Mouse (Mus musculus) stomach, embryonic 15.5 days (tissue): ENCODE measurements around the gene Gaa. TPM values are rescaled to one million over a fixed set of nuclear protein-coding genes. Genes with fewer than 3 reads are reported as not detected.

ENCODE experiments used
- ATAC-seq: fragments of 200-750 bp; cut with Nextera tagmentation; 2 replicates; pipeline ENCODE4 v1.8.0; 2017; ENCODE audit warnings: low read depth, moderate number of reproducible peaks, moderate TSS enrichment; ENCODE audit not compliant: insufficient read depth, low FRiP score
- H3K27ac ChIP-seq: fragments of 300-500 bp; sonication (generic); 2 replicates; pipeline ENCODE4 v1.5.1; 2015; ENCODE audit warnings: mild to moderate bottlenecking, inconsistent platforms
- H3K27me3 ChIP-seq: fragments of 300-500 bp; sonication (generic); replicated peaks from 2 replicates; pipeline ENCODE4 v1.6.1; 2015; ENCODE audit warnings: inconsistent platforms
- H3K36me3 ChIP-seq: fragments of 300-500 bp; sonication (generic); 2 replicates; pipeline ENCODE4 v1.6.1; 2015; ENCODE audit warnings: inconsistent platforms
- H3K4me1 ChIP-seq: fragments of 300-500 bp; sonication (generic); 2 replicates; pipeline ENCODE4 v1.6.1; 2015; ENCODE audit warnings: inconsistent platforms
- H3K4me2 ChIP-seq: fragments of 300-500 bp; sonication (generic); 2 replicates; pipeline ENCODE4 v1.6.1; 2015; ENCODE audit warnings: mild to moderate bottlenecking, inconsistent platforms
- H3K4me3 ChIP-seq: fragments of 300-500 bp; sonication (generic); replicated peaks from 2 replicates; pipeline ENCODE4 v1.5.1; 2015; ENCODE audit warnings: inconsistent platforms
- H3K9ac ChIP-seq: fragments of 300-500 bp; sonication (generic); 2 replicates; pipeline ENCODE4 v1.6.1; 2015; ENCODE audit warnings: inconsistent platforms
- H3K9me3 ChIP-seq: fragments of 300-500 bp; sonication (generic); 2 replicates; pipeline ENCODE4 v1.6.1; 2016; ENCODE audit warnings: inconsistent platforms
- WGBS: fragments of 180-500 bp; shearing (Covaris S2); methylation state at CpG from one replicate; pipeline ENCODE4 v1.1.7; 2015; 5-methylcytosine and 5-hydroxymethylcytosine counted together
- polyA plus RNA-seq: library from polyadenylated mRNA; unstranded; fragments of >200 nt; fragmentation: Nextera tagmentation; extraction: Ambion mirVana; gene quantifications from 2 replicates; pipeline ENCODE4 v1.2.1, GENCODE M21; 2015

Gene Gaa
- polyA plus RNA-seq, result 62.6 and 64.3 TPM in 2 replicates

DNA sequence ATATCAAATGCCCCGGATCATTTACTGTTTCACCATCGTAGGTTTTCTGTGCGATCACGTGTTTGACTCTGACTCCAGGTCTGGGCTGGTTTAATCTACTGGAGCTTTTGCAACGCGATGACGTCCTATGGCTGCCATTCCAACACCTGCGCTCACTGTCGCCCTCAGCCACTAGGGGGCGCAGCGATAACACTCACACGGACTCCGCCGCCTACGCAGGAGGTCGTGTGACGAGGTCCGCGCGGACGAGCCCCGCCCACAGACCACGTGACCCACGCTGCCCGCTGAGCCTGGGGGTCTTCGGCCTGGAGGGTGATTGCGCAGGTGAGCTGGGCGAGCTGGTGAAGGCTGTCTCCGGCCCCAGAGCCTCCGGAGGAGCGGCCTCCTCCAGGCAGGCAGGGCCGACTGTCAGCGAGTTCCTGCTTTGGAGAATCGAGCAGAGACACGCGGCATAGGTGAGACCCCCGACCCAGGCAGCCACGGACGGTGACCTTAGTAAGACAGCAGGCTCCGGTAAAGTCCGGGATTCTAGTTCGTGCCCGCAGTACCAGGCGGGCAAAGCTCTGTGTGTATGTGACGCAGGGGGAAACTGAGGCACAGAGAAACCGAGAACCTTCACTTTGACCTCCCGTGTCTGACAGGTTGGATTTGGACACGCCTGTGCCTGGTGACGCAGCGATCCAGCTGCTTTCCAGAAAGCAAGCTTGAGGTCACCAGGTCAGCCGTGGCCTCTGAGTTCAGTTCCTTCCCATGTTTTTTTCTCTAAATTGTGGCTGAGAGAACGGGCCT, at the start of gene Gaa:
Gaa (plus strand) TSS at position 120 of the 789 bp plus-strand sequence.
- Histone ChIP-seq H3K9ac (peak within 1 kb of the TSS; percentile 56; the same call in 1 of the 2 replicates), H3K36me3 (peaks cover 3% of the 10 kb centered on the region), H3K27ac (0 out of 2 replicates have a peak within 1 kb of the TSS, but pooled peaks have one; percentile 4), H3K27me3 (no peaks in the 10 kb centered on the region), H3K4me1 (peaks cover 17% of the 10 kb centered on the region), H3K9me3 (no peaks in the 10 kb centered on the region), H3K4me3 (peak within 1 kb of the TSS; percentile 59), H3K4me2 (peak within 1 kb of the TSS; percentile 91)
- peak; percentile 80 for ATAC-seq
- 3% methylated on average over 52 of the region's 52 CpGs for WGBS

DNA sequence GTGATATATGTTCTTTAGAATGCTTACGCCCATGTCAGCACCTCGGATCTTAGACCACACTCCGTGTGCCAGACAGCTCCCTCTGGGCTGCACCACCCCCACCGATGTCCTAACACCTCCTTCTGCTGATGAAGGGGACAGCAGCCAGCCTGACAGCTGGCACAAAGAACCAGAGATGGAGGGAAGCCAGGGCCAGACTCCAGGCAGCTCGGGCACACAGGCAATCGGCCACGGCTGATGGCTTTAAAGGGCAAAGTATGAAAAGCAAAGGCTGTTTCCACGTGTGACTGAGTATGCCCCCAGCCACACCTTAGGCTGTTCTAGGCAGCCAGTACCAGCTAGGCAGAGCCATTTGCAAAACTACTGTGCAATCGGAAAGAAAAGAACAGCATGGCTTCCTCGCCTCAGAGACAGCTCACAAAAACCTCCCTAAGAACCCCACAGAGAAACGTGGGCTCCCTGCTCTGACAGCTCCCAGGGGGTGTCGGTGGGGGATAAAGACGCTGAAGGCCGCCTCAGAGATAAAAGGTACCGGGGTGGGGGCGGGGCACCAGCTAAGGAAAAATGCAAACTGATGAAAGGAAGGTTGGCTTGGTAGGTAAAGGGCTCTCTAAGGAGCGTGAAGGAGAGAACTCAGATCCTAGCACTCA, 47.7 kb upstream of the Gaa start:
- H3K4me3 ChIP-seq, result no peak overlapping the region
- peaks cover 39% of the 10 kb centered on the region for H3K4me1 ChIP-seq
- WGBS, result 36% methylated on average over 17 of the region's 17 CpGs
- H3K36me3 ChIP-seq, result no peaks in the 10 kb centered on the region
- no peak overlapping the region for H3K27ac ChIP-seq
- H3K9ac ChIP-seq, result no peak overlapping the region
- H3K9me3 ChIP-seq, result no peaks in the 10 kb centered on the region
- H3K4me2 ChIP-seq, result no peak overlapping the region
- ATAC-seq, result no peak
- H3K27me3 ChIP-seq, result no peaks in the 10 kb centered on the region

DNA sequence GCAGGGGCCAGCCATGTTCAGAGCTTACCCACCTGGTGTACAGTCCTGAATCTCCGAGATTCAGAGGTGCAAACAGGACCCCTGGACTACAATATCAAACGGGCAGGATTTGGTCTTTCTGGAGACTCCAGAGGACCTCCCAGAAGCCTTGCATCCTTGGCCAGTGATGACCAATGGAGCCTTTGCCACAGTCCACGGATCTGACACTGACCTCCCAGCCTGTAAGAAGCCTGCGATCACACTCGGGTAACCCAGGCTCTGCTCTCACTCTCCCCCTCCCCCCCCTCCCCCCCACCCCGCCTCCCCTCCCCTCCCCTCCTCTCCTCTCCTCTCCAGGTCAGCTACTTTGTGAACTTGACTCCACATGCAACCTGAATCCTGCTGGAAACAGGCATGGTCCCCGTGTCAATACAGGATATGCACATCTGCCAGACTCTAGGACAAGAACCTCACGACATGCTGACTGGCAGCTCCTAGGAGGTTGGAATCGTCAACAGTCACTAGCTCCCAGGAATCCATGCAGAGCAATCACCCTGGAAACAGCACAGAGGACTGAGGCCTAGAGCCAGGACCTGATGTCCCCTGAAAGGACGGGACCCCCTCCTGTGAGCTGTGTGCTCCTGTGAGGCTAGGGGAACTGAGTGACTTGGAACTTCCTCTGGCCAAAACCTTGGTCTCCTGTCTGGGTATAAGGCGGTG, 45.7 kb upstream of the Gaa start:
- Histone ChIP-seq H3K27me3 (no peaks in the 10 kb centered on the region), H3K4me1 (peaks cover 34% of the 10 kb centered on the region), H3K9ac (no peak overlapping the region), H3K4me2 (no peak overlapping the region), H3K36me3 (no peaks in the 10 kb centered on the region), H3K9me3 (no peaks in the 10 kb centered on the region), H3K4me3 (no peak overlapping the region), H3K27ac (no peak overlapping the region)
- ATAC-seq, result no peak
- WGBS, result 53% methylated on average over 9 of the region's 11 CpGs

DNA sequence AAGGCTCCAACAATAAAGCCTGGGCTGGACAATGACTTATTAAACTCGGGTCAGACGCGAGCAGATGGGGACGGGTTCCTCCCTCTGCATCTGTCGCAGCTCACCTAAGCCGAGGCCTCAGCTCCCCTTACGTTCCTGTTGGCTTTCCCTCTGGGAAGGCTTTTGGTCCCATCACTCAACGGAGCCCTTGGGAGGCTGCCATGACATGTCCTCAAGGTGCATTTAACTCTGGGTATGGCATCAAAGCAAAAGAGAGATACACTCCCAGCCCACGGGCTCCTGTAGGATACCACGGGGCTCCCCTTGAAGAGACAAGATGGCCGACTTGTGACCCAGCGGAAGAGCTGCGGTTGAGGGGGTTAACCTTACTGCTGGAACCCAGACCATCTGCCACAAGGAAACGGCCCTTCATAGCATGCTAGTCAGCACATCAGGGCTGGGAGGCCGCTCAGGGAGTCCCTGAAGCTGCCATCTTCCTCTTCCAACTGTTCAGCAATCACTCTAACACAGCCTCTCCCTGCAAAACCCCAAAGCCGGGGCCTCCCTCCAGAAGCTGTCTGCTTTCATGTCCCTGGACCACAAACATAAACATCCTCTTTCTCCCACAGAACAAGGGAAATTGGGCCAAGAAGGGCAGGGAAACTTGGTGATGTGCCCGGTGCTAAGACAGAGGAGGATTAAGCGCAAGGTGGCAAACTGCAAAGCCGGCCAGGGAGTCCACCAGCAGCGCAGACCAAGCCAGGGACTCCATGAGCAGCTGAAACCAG, 44.4 kb upstream of the Gaa start:
- Histone ChIP-seq H3K4me2 (peak overlapping the region; percentile 14; the same call in 1 of the 2 replicates), H3K27me3 (no peaks in the 10 kb centered on the region), H3K27ac (peak overlapping the region; percentile 54; the same call in 1 of the 2 replicates), H3K4me1 (peaks cover 40% of the 10 kb centered on the region), H3K4me3 (no peak overlapping the region), H3K36me3 (no peaks in the 10 kb centered on the region), H3K9me3 (no peaks in the 10 kb centered on the region), H3K9ac (no peak overlapping the region)
- WGBS, result 68% methylated on average over 20 of the region's 20 CpGs
- no peak for ATAC-seq

DNA sequence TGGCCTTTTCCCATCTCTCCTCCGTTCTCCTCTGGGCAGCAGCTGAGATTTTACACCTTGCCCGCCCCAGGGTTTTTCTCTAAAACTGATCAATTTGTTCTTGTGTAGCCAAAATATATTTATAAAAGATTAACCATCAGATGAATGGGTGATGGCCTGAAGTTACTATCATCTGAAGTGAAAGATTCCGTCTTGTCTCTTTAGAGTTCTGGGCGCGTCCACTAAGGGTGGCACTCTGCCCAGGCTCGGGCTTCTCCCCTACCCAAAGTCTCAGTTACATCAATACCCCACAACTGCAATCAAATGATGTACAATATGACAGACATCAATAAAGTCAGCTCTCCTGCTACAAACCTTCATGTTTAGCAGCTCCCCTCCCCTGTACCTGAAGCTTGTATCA, 42.8 kb upstream of the Gaa start:
- Histone ChIP-seq H3K4me3 (no peak overlapping the region), H3K4me2 (no peak overlapping the region), H3K36me3 (no peaks in the 10 kb centered on the region), H3K9ac (no peak overlapping the region), H3K27ac (no peak overlapping the region), H3K4me1 (peaks cover 46% of the 10 kb centered on the region), H3K27me3 (no peaks in the 10 kb centered on the region), H3K9me3 (no peaks in the 10 kb centered on the region)
- WGBS, result 88% methylated on average over 6 of the region's 6 CpGs
- ATAC-seq, result no peak

DNA sequence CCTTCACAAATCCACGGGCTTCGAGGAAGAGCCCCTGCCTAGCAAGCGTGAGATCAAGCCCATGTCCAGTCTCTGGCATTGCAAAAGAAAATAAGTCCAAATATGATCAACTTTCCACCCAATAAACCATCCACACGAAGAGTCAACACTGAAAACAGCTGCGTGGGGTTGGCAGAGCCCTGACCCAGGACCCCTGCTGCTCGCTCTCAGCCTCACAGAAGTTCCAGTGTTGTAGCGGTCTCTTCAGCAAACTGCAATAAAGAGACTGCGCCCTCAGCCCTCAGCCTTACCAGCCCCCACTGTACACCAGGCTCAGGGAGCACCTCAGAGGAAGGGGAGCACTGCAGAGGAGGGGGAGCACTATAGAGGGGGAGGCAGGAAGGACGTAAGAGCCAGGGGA, 42.1 kb upstream of the Gaa start:
- 82% methylated on average over 9 of the region's 9 CpGs for WGBS
- H3K9me3 ChIP-seq, result no peaks in the 10 kb centered on the region
- ATAC-seq, result no peak
- H3K4me3 ChIP-seq, result no peak overlapping the region
- H3K27ac ChIP-seq, result no peak overlapping the region
- H3K9ac ChIP-seq, result no peak overlapping the region
- H3K36me3 ChIP-seq, result no peaks in the 10 kb centered on the region
- H3K4me2 ChIP-seq, result no peak overlapping the region
- peaks cover 41% of the 10 kb centered on the region for H3K4me1 ChIP-seq
- no peaks in the 10 kb centered on the region for H3K27me3 ChIP-seq

DNA sequence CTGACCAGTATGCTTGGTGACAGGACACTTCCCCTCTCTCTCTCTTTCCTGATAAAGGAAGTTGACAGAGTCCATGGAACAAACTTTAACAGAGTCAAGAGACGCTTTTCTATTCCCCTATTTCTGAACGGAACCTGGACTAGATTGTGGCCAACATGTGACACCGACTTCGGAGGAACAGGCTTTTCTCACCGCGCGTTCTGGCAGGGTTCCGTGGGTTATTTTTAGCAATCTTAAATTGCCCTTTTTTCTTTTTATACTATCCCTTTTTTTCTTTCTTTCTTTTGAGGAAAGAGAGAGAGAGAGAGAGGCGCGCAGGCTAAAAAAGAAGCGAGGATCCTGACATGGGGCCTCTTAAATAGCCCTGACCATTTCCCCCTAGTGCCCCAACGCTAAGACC, 40.1 kb upstream of the Gaa start:
- peak overlapping the region; percentile 67; the same call in 1 of the 2 replicates for H3K27ac ChIP-seq
- 2% methylated on average over 12 of the region's 12 CpGs for WGBS
- no peaks in the 10 kb centered on the region for H3K36me3 ChIP-seq
- H3K9ac ChIP-seq, result peak overlapping the region; percentile 83
- H3K9me3 ChIP-seq, result no peaks in the 10 kb centered on the region
- peaks cover 34% of the 10 kb centered on the region for H3K4me1 ChIP-seq
- peak overlapping the region; percentile 99 for H3K4me2 ChIP-seq
- H3K4me3 ChIP-seq, result peak overlapping the region; percentile 80
- no peaks in the 10 kb centered on the region for H3K27me3 ChIP-seq
- ATAC-seq, result no peak

DNA sequence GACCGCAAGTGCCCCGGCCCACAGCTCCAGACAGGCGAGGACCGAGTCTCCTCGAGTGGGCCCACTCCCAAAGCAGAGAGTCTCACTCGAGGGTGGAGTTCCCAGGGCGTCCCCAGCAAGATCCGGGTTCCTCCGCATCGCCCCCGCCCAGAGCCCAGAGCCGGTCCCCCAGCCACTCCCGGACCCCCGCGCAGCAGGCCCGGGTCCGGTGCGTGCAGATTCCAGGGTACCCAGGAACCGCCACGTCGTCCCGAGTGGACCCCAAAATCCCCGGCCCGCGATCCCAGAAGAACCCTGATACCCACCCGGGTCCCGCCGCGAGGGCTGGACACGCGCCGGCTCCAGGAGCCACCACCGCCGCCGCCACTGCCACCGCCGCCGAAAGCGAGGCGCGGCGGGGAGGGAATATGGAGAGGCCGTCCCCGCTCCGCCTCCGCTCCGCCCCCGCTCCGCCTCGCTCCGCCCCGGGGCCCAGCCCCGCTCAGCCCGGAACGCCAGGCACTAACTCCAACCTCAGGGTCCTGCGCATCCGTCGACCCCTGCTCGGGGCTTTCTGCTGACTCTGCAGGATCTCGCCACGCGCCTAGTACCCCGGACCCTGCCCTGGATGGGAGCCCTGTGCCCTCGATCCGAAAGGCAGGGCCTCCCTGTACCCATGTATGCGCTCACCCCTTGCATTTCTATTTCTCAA, 39.5 kb upstream of the Gaa start, which contains the start of the genes Tbc1d16 and Ccdc40:
Tbc1d16 (minus strand) TSS at position 409 of the 691 bp plus-strand sequence.
Ccdc40 (plus strand) TSS at position 482 of the 691 bp plus-strand sequence.
- ATAC-seq, result peak; percentile 87
- Histone ChIP-seq H3K4me1 (peaks cover 34% of the 10 kb centered on the region), H3K4me2 (peak within 1 kb of the TSS; percentile 99), H3K27me3 (no peaks in the 10 kb centered on the region), H3K9me3 (no peaks in the 10 kb centered on the region), H3K36me3 (no peaks in the 10 kb centered on the region), H3K4me3 (peak within 1 kb of the TSS; percentile 80), H3K27ac (peak within 1 kb of the TSS; percentile 67), H3K9ac (peak within 1 kb of the TSS; percentile 83)
- WGBS, result under 1% methylated on average over 62 of the region's 66 CpGs

DNA sequence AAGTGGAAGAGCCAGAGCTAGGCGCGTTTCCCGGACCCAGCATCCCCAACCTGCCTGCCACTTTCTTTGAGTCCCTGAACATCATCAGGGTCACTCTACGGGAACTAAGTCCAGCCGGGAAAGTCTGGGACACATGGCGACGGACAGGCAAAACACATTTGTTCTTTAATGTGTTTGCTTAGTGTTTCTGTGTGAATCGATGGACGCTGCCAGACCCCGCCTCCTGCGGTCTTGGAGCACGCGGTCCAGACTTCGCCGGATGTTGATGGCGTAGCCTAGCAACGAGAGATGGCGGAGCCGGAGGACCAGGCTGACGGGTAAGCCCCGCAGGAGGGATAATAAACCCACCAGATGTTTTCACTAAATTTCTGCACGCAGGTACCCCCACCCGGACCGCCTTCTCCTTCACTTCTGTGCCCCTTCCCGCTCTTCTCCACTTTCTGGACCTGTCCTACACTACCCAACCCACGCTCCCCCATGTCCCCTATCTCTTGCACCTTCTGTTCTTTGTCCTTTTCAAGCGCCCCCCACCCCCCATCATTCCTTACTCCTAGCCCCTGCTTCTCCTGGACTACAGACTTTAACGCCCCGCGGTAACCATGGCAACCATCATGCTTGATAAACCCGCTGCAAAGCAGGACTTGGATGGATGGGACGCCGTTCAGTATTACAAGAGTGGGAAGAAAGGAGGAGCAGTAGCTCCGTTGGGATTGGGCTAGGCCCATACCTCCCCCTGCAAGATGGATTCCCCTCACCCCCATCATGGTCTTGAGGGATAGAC, 38.7 kb upstream of the Gaa start:
- ATAC-seq, result peak; percentile 68; the same call in 1 of the 2 replicates
- Histone ChIP-seq H3K36me3 (no peaks in the 10 kb centered on the region), H3K4me2 (peak overlapping the region; percentile 99), H3K9me3 (no peaks in the 10 kb centered on the region), H3K27me3 (no peaks in the 10 kb centered on the region), H3K4me3 (peak overlapping the region; percentile 80), H3K27ac (peak overlapping the region; percentile 59), H3K4me1 (peaks cover 29% of the 10 kb centered on the region), H3K9ac (no peak overlapping the region)
- 2% methylated on average over 34 of the region's 34 CpGs for WGBS

DNA sequence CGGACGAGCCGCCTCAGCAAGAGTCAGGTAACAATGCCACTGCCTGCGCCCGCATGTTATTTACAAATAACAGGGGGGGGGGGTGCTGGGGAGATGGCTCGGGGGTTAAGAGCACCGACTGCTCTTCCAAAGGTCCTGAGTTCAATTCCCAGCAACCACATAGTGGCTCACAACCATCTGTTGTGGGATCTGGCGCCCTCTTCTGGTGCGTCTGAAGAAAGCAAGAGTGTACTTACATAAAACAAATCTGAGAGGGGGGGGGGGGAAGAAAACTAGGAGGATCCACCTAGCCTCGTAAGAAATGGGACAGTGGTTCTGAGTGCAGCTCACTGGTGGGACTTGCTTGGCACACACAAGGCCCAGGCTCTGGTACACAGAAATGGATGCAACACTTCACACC, 32.9 kb upstream of the Gaa start:
- peaks cover 5% of the 10 kb centered on the region for H3K4me1 ChIP-seq
- no peak overlapping the region for H3K4me2 ChIP-seq
- H3K36me3 ChIP-seq, result no peaks in the 10 kb centered on the region
- no peak overlapping the region for H3K27ac ChIP-seq
- H3K4me3 ChIP-seq, result no peak overlapping the region
- WGBS, result 89% methylated on average over 10 of the region's 10 CpGs
- no peaks in the 10 kb centered on the region for H3K27me3 ChIP-seq
- no peaks in the 10 kb centered on the region for H3K9me3 ChIP-seq
- no peak for ATAC-seq
- H3K9ac ChIP-seq, result no peak overlapping the region
